Mouse (Mus musculus): Measurements from ENCODE around the gene Abca17.

DNA sequence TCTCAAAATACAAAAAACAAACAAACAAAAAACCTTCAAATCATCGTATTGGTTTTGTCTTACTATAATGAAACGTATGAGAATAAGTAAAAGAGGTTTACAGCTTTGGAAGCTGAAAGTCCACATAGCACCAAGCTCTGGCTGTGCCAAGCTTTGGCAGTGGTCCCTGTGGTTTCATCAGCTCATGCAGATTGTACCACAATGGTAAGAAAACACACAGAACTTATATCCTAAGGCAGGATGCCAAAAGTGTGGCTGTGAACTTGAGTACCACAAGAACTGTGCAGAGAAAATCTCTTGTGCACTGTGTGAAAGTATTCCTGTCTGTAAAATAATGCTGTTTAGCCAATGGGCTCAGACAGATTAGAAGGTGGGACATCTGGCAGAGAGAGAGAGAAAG, 1.7 kb downstream of the Abca17 start:
- no peak for TF ChIP-seq CTCF (IDR thresholded peaks at IDR 0.05; ENCODE audit: control insufficient read depth, insufficient read depth, insufficient read length)
- TF ChIP-seq MAX (IDR thresholded peaks at IDR 0.05), result no peak
- TF ChIP-seq MYOG (IDR thresholded peaks at IDR 0.05; ENCODE audit: control insufficient read depth, extremely low read depth, insufficient read length), result no peak
- no peak for TF ChIP-seq USF1 (IDR thresholded peaks at IDR 0.05; ENCODE audit: low read depth)
- no peak for TF ChIP-seq MYOD1 (IDR thresholded peaks at IDR 0.05; ENCODE audit: control insufficient read depth, insufficient read length, low read depth)
- TF ChIP-seq FOSL1 (IDR thresholded peaks at IDR 0.05; ENCODE audit: insufficient read depth, low read length, poor library complexity, severe bottlenecking), result no peak
